Mouse (Mus musculus) limb, embryonic 12.5 days (tissue): Measurements from ENCODE around the gene Enox2. TPM values are rescaled to one million over a fixed set of nuclear protein-coding genes. Genes with fewer than 3 reads are reported as not detected.
"Not testable (repeated sequence)": the region's sequence is repeated elsewhere in the genome, so short reads cannot be mapped to it uniquely, and the experiment has no call there.

ENCODE experiments used
- ATAC-seq: fragments of 200-750 bp; cut with Nextera tagmentation; 2 replicates; pipeline ENCODE4 v1.8.0; 2017; ENCODE audit warnings: low read depth, moderate TSS enrichment; ENCODE audit not compliant: insufficient number of reproducible peaks, insufficient read depth, low FRiP score, low TSS enrichment
- H3K27ac ChIP-seq: fragments of 300-500 bp; sonication (generic); 2 replicates; pipeline ENCODE4 v1.5.1; 2016; ENCODE audit warnings: mild to moderate bottlenecking, moderate library complexity
- H3K27me3 ChIP-seq: fragments of 300-500 bp; sonication (generic); 2 replicates; pipeline ENCODE4 v1.6.1; 2016; ENCODE audit warnings: mild to moderate bottlenecking, moderate library complexity
- H3K36me3 ChIP-seq: fragments of 300-500 bp; sonication (generic); 2 replicates; pipeline ENCODE4 v1.6.1; 2016; ENCODE audit warnings: mild to moderate bottlenecking, moderate library complexity
- H3K4me1 ChIP-seq: fragments of 300-500 bp; sonication (generic); replicated peaks from 2 replicates; pipeline ENCODE4 v1.6.1; 2016
- H3K4me2 ChIP-seq: fragments of 300-500 bp; sonication (generic); 2 replicates; pipeline ENCODE4 v1.6.1; 2016; ENCODE audit warnings: mild to moderate bottlenecking, moderate library complexity
- H3K4me3 ChIP-seq: fragments of 300-500 bp; sonication (generic); replicated peaks from 2 replicates; pipeline ENCODE4 v1.5.1; 2016; ENCODE audit warnings: mild to moderate bottlenecking
- H3K9ac ChIP-seq: fragments of 300-500 bp; sonication (generic); replicated peaks from 2 replicates; pipeline ENCODE4 v1.6.1; 2016; ENCODE audit warnings: mild to moderate bottlenecking, moderate library complexity
- H3K9me3 ChIP-seq: fragments of 300-500 bp; sonication (generic); 2 replicates; pipeline ENCODE4 v1.6.1; 2016; ENCODE audit warnings: mild to moderate bottlenecking, moderate library complexity
- WGBS: fragments of 180-500 bp; shearing (Covaris S2); methylation state at CpG from one replicate; pipeline ENCODE4 v1.1.7; 2016; 5-methylcytosine and 5-hydroxymethylcytosine counted together
- polyA plus RNA-seq: library from polyadenylated mRNA; unstranded; fragments of >200 nt; fragmentation: Nextera tagmentation; extraction: Ambion mirVana; gene quantifications from 2 replicates; pipeline ENCODE4 v1.2.1, GENCODE M21; 2016

Gene Enox2
- polyA plus RNA-seq, 1 experiment from 2014 or later: 5.0 TPM

DNA sequence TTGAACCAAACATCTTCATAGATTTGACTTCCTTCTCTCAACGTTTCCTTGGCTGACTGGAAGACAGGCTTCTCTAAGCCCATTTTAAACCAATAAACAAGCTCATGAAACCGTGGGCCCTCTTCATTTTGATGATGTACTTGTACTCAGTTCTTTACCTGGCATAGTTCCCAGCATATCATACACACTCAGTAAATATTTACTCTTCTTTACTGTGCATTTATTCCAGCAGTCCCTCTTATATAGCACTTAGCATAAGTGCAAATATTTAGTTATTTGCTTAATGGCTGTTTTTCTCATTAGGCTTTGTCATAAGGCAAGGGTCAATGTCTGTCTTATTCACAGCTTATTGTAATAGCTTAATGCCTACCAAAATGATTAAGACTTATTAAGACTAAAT is 133.8 kb downstream of the Enox2 start:
- Histone ChIP-seq H3K36me3 (no peaks in the 10 kb centered on the region), H3K4me2 (no peak overlapping the region), H3K27ac (no peak overlapping the region), H3K4me1 (no peaks in the 10 kb centered on the region), H3K4me3 (no peak overlapping the region), H3K9ac (no peak overlapping the region), H3K9me3 (no peaks in the 10 kb centered on the region), H3K27me3 (no peaks in the 10 kb centered on the region)
- 57% methylated on average over 2 of the region's 2 CpGs for WGBS
- no peak for ATAC-seq

DNA sequence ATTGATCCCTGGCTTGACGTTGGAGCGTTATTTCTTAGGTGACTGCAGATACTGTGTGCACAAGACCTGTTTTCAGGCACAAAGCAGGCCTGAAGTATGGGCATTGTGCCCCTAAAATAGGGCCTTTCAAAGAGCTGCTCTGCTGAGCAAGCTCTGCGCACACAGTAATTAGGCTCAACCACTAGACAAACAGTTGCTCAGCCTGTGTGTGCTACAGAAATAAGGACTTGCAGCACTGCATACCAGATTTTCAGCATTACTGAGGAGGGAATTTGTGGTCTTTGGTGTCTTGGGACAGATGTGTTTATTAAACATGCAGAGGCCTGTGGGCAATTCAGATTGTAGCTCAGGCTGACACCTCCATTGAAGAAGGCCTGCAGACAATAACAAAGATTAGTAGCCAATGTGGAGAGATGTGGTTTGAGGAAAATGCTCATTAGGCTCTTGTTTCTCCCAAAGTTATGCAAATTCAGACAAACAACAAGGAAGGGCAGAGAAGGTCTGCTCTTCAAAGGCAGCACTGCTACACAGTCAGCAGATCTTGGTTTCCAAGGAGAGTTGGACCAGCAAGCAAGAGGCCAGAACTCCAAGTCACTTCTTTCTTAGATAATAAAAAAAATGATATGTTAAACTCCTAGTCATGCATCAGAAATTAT is 163.2 kb downstream of the Enox2 start:
- Histone ChIP-seq H3K9ac (no peak overlapping the region), H3K36me3 (no peaks in the 10 kb centered on the region), H3K4me2 (no peak overlapping the region), H3K9me3 (no peaks in the 10 kb centered on the region), H3K27ac (no peak overlapping the region), H3K4me3 (no peak overlapping the region), H3K4me1 (no peaks in the 10 kb centered on the region), H3K27me3 (no peaks in the 10 kb centered on the region)
- 66% methylated on average over 3 of the region's 3 CpGs for WGBS
- ATAC-seq: no peak

DNA sequence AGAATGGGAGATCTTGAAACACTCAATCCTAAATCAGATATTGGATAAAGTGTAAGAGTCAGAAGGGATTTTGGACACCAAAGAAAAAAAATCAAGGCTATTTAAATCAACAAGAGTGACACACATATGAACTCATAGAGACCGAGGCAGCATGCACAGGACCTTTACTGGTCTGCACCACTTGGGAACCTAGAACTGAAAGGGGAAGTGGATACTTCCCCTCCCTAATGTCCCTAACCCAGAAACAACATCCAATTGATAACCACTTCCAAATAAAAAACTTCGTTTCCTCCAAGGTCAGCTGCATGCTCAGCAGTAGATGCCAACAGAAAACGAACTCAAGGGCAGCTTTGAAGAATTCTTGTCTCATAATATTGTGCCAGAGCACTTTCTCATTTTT is 171.6 kb downstream of the Enox2 start:
- no peak for ATAC-seq
- Histone ChIP-seq H3K36me3 (no peaks in the 10 kb centered on the region), H3K9ac (no peak overlapping the region), H3K27ac (no peak overlapping the region), H3K27me3 (no peaks in the 10 kb centered on the region), H3K4me3 (no peak overlapping the region), H3K9me3 (no peaks in the 10 kb centered on the region), H3K4me2 (no peak overlapping the region), H3K4me1 (no peaks in the 10 kb centered on the region)
- 76% methylated on average over 3 of the region's 3 CpGs for WGBS

DNA sequence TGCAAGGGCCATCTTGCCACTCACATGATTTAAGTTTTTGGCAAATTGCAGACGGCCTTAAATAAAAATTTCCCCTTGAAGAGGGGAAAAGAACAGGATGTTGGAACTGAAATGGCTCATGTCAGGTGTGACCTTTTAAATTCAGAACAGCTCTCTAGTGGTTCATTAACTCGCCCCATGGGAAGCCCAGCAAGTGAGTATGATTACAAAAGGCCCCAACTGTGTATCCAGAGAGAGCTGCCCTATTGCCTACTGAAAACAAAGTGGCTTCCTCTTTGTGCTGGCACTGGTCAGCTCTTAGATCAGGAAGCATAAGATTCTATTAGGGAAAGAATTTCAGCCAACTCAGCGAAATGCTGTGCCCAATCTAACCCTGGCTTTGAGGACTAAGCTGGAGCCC is 175.6 kb downstream of the Enox2 start:
- no peak for ATAC-seq
- Histone ChIP-seq H3K27me3 (no peaks in the 10 kb centered on the region), H3K9me3 (no peaks in the 10 kb centered on the region), H3K27ac (no peak overlapping the region), H3K4me2 (no peak overlapping the region), H3K36me3 (no peaks in the 10 kb centered on the region), H3K4me1 (no peaks in the 10 kb centered on the region), H3K4me3 (no peak overlapping the region), H3K9ac (no peak overlapping the region)
- 41% methylated on average over 3 of the region's 3 CpGs for WGBS

DNA sequence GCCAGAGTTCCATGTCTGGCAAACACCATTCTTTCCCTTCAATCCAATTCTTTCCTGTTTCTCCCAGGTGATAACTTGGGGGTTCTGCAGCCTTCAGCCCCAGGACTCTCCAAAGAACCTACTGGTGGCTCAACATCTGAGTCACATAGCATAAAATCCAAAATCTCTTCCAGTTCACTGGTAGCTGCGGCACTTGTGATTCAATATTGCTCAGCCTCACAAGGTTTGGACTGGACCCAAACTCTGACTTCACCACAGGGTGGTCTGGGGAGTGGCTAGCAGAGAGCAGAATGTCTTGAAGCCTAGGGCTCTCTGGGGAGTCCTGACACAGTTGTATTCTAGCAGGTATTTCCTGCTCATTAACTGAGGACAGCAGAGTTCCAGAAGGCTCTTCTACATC is 187.5 kb downstream of the Enox2 start:
- H3K27ac ChIP-seq, H3K4me3 ChIP-seq, H3K9ac ChIP-seq, H3K4me2 ChIP-seq, H3K9me3 ChIP-seq, H3K36me3 ChIP-seq, ATAC-seq, H3K4me1 ChIP-seq, H3K27me3 ChIP-seq: not testable (repeated sequence)
- WGBS: 90% methylated on average over 1 of the region's 1 CpGs

DNA sequence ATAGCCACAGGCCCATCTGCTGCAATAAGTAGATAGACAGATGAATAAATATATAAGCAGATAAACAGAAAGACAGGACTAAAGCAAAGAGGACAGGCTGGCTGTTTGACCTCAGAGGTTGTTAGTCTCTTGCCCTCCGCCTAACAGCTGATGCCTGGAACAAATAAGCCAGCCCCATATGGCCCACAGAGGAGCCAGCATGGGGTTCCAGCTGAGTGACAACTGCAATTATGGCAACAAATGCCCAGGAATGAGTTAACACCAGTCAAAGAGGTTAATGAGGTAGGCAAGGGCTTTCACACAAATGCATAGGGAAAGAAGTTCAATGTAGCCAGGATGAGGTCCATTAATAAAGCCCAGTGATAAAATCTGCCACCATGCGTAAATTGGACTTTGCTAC is 191.8 kb downstream of the Enox2 start:
- no peak overlapping the region for H3K4me2 ChIP-seq
- no peaks in the 10 kb centered on the region for H3K36me3 ChIP-seq
- 55% methylated on average over 2 of the region's 2 CpGs for WGBS
- H3K4me1 ChIP-seq: no peaks in the 10 kb centered on the region
- H3K27ac ChIP-seq: no peak overlapping the region
- H3K9ac ChIP-seq: no peak overlapping the region
- no peak for ATAC-seq
- no peaks in the 10 kb centered on the region for H3K27me3 ChIP-seq
- no peak overlapping the region for H3K4me3 ChIP-seq
- H3K9me3 ChIP-seq: no peaks in the 10 kb centered on the region

DNA sequence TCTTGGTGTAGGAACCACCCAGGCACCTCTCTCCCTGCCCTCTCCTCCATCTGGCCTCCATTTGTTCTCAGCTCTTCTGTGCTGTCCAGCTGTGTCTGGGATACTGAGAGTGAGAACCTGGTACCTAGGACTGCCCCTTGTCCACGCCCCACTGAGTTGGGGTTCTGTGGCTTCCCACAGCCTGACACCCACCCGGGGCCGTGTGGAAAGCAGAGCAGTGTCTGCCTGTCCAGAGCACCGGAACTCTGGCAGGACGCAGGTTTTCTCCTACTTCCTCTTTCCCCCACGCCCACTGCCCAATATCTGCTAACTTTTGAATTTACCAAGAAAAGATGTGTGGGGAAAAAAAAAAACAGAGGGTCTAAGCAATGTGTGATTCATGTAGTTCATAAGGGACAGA is 213.0 kb downstream of the Enox2 start:
- no peaks in the 10 kb centered on the region for H3K9me3 ChIP-seq
- no peak overlapping the region for H3K4me2 ChIP-seq
- H3K27ac ChIP-seq: no peak overlapping the region
- no peaks in the 10 kb centered on the region for H3K4me1 ChIP-seq
- no peak overlapping the region for H3K9ac ChIP-seq
- WGBS: 79% methylated on average over 6 of the region's 6 CpGs
- ATAC-seq: no peak
- no peak overlapping the region for H3K4me3 ChIP-seq
- no peaks in the 10 kb centered on the region for H3K27me3 ChIP-seq
- no peaks in the 10 kb centered on the region for H3K36me3 ChIP-seq

DNA sequence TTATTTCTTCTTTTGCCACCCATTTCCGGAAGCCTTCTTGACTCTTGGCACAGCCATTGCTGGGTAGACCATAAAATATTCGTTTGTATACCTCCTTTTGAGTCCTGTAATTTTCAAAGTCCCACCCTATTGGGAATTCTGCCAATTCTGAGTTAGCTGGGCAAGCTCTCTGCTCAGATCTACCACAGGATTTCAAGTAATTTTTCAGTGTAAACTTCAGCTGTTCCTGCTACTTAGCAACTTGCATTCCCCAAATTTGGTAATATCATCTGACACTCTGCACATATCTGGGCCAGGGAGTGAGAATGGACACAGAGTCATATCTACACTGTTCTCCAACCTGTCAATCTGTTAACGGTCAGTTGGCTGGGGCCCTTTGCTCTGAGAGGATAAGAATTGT is 214.5 kb downstream of the Enox2 start:
- no peak for ATAC-seq
- Histone ChIP-seq H3K4me2 (no peak overlapping the region), H3K36me3 (no peaks in the 10 kb centered on the region), H3K27ac (no peak overlapping the region), H3K4me3 (no peak overlapping the region), H3K4me1 (no peaks in the 10 kb centered on the region), H3K9ac (no peak overlapping the region), H3K27me3 (no peaks in the 10 kb centered on the region), H3K9me3 (no peaks in the 10 kb centered on the region)
- 61% methylated on average over 3 of the region's 3 CpGs for WGBS

DNA sequence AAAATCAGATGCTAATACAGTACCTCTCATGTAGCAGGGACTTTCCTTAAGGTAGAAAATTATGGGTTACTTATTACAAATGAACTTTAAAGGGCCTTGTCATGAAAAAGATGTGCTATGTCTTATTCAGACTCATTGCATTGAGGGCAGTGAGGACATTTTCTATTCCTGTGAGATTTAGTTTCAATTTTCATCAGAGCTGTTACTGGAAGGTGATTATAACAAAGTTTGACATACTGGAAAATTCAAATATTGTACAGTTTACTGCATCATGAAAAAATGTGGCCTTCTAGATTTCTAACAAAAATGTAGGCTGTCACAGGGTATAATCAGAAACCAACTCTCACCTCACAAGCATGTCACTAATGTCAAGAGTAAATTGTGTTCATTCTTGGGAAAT is 242.9 kb downstream of the Enox2 start:
- Histone ChIP-seq H3K36me3 (no peaks in the 10 kb centered on the region), H3K27me3 (no peaks in the 10 kb centered on the region), H3K4me3 (no peak overlapping the region), H3K4me2 (no peak overlapping the region), H3K9me3 (no peaks in the 10 kb centered on the region), H3K9ac (no peak overlapping the region), H3K4me1 (no peaks in the 10 kb centered on the region), H3K27ac (no peak overlapping the region)
- no peak for ATAC-seq

DNA sequence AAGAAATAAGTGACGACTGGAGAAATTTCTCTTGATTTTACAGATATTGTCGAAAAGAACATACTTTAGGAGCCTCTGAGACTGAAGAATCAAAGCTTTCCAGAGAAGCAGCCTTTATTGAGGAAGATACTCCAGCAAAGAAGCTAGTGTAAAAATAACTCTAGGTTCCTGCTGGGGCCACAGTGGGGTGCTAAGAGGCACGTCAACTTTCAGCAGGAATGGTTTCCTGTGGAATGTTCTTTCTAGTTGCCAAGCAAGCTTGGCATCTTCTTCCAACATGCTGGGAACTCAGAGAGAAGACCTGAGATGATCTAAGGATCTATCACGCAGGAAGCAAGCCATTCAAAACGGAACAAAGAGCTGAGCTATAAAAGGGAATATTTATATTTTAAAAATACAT is 278.3 kb downstream of the Enox2 start:
- Histone ChIP-seq H3K9me3 (no peaks in the 10 kb centered on the region), H3K4me2 (no peak overlapping the region), H3K4me3 (no peak overlapping the region), H3K27me3 (no peaks in the 10 kb centered on the region), H3K9ac (no peak overlapping the region), H3K27ac (no peak overlapping the region), H3K36me3 (no peaks in the 10 kb centered on the region), H3K4me1 (no peaks in the 10 kb centered on the region)
- 74% methylated on average over 5 of the region's 5 CpGs for WGBS
- no peak for ATAC-seq

DNA sequence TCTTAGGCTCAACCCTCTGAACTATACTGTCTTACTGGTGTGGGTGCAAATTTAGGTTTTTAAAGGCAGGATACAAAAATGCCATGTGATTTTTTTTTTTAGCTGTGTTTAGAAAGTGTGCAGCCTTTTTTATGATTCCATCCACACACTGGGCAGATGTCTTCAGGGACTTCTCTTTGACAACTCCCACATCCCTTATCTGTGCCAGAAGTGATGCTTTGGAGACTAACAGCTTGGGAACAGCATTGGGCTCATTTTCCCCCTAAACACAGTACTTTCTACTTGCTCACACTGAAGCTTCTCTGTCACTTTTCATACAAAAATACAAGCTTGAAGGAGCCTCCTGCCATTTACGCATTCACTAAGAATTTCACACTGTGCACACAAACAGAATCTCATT is 282.4 kb downstream of the Enox2 start:
- no peak overlapping the region for H3K27ac ChIP-seq
- no peaks in the 10 kb centered on the region for H3K4me1 ChIP-seq
- WGBS: 96% methylated on average over 1 of the region's 1 CpGs
- H3K4me3 ChIP-seq: no peak overlapping the region
- H3K27me3 ChIP-seq: no peaks in the 10 kb centered on the region
- H3K36me3 ChIP-seq: no peaks in the 10 kb centered on the region
- H3K4me2 ChIP-seq: no peak overlapping the region
- H3K9ac ChIP-seq: no peak overlapping the region
- no peaks in the 10 kb centered on the region for H3K9me3 ChIP-seq
- ATAC-seq: no peak

DNA sequence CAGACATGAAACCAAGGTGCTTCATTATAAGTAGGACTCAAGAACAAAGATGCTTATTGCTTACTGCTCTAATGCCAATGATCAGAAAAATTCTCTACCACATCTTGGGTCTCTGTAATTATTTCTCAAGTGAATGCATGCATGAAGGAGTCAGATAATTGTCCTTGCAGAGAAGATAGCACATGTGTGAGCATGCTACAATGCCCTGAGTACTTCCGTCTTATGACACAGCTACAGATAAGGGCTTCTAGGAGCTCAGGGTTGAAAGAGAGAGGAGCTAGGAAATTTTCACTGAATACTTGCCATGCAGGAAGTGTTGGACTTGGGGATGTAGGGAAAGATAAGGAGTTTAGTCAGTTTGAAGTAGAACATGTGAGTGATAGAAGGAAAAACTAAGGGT is 285.2 kb downstream of the Enox2 start:
- no peak overlapping the region for H3K27ac ChIP-seq
- H3K9me3 ChIP-seq: no peaks in the 10 kb centered on the region
- 82% methylated on average over 1 of the region's 1 CpGs for WGBS
- H3K4me1 ChIP-seq: no peaks in the 10 kb centered on the region
- ATAC-seq: no peak
- H3K36me3 ChIP-seq: no peaks in the 10 kb centered on the region
- no peak overlapping the region for H3K9ac ChIP-seq
- H3K27me3 ChIP-seq: no peaks in the 10 kb centered on the region
- no peak overlapping the region for H3K4me3 ChIP-seq
- no peak overlapping the region for H3K4me2 ChIP-seq
